Mouse (Mus musculus): ENCODE measurements around the gene Dock7. TPM values are rescaled to one million over a fixed set of nuclear protein-coding genes. Genes with fewer than 3 reads are reported as not detected.

Dock7 gene
- polyA plus RNA-seq, 1 experiment from 2014 or later, result 84.5 TPM

DNA sequence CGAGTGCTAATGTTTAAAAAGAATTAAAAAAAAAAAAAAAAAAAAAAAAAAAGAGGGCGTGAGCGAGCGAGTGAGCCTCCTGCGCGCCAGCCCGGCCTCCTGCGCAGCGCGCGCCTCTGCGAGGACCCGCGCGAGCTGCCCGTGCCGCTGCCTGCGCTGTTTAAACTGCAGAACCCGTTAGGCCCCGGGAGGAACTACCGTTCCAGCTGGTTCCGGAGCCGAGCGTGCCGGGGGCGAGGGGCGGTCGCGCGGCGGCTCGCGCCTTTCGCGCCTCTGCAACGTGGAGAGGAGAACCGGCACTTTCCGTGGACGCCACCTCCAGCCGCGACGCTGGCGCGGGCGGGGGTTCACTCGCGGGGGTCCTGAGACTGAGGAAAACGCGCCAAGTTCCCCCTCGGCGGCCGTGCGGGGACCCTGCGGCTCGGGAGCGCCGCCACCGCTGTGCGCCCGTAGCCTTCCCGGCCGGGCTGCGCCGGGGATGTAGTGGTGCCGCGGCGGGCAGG, 197.1 kb downstream of the Dock7 start, which contains the start of gene Usp1:
Gene Usp1, plus strand, starts transcription at position 243 of the 503 bp plus-strand sequence.
- Histone ChIP-seq H3K9me3 (ENCODE audit: control insufficient read depth, low read length) (no peaks in the 10 kb centered on the region), H3K27ac (ENCODE audit: low read depth, low read length) (peak within 1 kb of the TSS; percentile 100), H3K36me3 (ENCODE audit: control insufficient read depth, insufficient read depth, low read length) (peaks cover 7% of the 10 kb centered on the region), H3K4me1 (ENCODE audit: control insufficient read depth, insufficient read depth, low read length) (peaks cover 7% of the 10 kb centered on the region; the same call in 1 of the 2 replicates), H3K9ac (ENCODE audit: low read depth, low read length) (peak within 1 kb of the TSS; percentile 88), H3K4me2 (replicated peaks; ENCODE audit: low read depth, low read length) (peak within 1 kb of the TSS; percentile 63), H3K4me3 (ENCODE audit: low read length) (peak within 1 kb of the TSS; percentile 64), H3K27me3 (ENCODE audit: control insufficient read depth, insufficient read depth, low read length) (no peaks in the 10 kb centered on the region)
- ATAC-seq (ENCODE audit: low FRiP score, low TSS enrichment), result peak; percentile 55
- under 1% methylated on average over 66 of the region's 67 CpGs for WGBS

DNA sequence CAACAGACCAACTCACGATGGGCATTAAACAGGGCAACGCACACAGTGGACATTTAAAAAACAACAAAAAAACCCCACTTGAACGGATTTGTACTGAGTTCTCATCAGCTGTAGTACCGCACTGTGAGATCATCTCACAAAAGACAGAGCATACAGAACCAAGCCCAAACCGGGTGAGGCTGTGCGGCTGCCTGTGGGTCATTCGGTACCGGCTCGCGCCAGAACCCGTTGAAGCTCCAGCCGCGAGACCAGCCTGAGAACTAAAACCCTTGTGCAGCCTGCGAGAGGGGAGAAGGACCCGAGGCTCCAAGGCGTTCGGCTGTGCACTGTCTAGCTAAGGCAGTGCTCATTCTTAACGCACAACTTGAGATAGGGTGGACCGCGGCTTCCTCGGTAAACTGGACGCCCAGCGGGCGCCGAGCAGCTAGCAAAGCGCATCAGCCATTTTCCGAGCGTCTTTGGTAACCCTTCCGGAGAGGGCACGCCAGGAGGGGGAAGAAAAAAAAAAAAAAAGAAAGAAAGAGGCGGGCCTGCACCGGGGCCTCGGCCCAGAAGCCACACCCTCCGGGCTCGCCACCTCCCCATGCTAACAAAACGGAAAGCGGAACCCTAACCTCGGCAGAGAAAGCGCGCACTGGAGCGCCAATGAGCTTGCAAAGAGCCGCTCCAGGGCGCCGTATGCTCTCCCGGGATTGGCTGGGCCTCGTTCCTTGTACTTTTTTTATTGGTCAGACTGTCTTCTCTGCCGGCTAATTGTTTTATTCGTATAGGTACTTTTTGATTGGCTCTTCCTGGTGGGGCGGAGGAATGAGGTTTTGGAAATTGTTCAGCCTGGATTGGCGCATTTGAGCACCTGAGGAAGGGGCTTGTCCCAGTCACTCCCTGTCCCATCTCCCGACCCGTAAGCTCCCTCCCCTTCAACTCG, 197.8 kb downstream of the Dock7 start:
- ATAC-seq (ENCODE audit: low FRiP score, low TSS enrichment), result peak; percentile 96

GRCm38 (mm10) chr4:98922061-98922642, 198.6 kb downstream of the Dock7 start:
- Histone ChIP-seq H3K36me3 (ENCODE audit: control insufficient read depth, insufficient read depth, low read length) (no peaks in the 10 kb centered on the region), H3K27ac (ENCODE audit: low read depth, low read length) (peak overlapping the region; percentile 95), H3K4me3 (ENCODE audit: low read length) (peak overlapping the region; percentile 64), H3K9ac (ENCODE audit: low read depth, low read length) (peak overlapping the region; percentile 81), H3K9me3 (ENCODE audit: control insufficient read depth, low read length) (no peaks in the 10 kb centered on the region), H3K4me1 (ENCODE audit: control insufficient read depth, insufficient read depth, low read length) (peaks cover 7% of the 10 kb centered on the region; the same call in 1 of the 2 replicates), H3K27me3 (ENCODE audit: control insufficient read depth, insufficient read depth, low read length) (no peaks in the 10 kb centered on the region), H3K4me2 (replicated peaks; ENCODE audit: low read depth, low read length) (peak overlapping the region; percentile 55)
- peak; percentile 8 for ATAC-seq (ENCODE audit: low FRiP score, low TSS enrichment)
- WGBS, result 13% methylated on average over 18 of the region's 18 CpGs

More for the DNA sequence above, 197.8 kb downstream of the Dock7 start:
- no peaks in the 10 kb centered on the region for H3K27me3 ChIP-seq (ENCODE audit: control insufficient read depth, insufficient read depth, low read length)
- H3K9me3 ChIP-seq (ENCODE audit: control insufficient read depth, low read length), result no peaks in the 10 kb centered on the region
- H3K4me3 ChIP-seq (ENCODE audit: low read length), result peak overlapping the region; percentile 64
- H3K36me3 ChIP-seq (ENCODE audit: control insufficient read depth, insufficient read depth, low read length), result peaks cover under 1% of the 10 kb centered on the region; the same call in 1 of the 2 replicates
- H3K27ac ChIP-seq (ENCODE audit: low read depth, low read length), result peak overlapping the region; percentile 100
- H3K4me2 ChIP-seq (replicated peaks; ENCODE audit: low read depth, low read length), result peak overlapping the region; percentile 63
- WGBS, result under 1% methylated on average over 53 of the region's 53 CpGs
- H3K4me1 ChIP-seq (ENCODE audit: control insufficient read depth, insufficient read depth, low read length), result peaks cover 7% of the 10 kb centered on the region; the same call in 1 of the 2 replicates
- peak overlapping the region; percentile 88 for H3K9ac ChIP-seq (ENCODE audit: low read depth, low read length)

DNA sequence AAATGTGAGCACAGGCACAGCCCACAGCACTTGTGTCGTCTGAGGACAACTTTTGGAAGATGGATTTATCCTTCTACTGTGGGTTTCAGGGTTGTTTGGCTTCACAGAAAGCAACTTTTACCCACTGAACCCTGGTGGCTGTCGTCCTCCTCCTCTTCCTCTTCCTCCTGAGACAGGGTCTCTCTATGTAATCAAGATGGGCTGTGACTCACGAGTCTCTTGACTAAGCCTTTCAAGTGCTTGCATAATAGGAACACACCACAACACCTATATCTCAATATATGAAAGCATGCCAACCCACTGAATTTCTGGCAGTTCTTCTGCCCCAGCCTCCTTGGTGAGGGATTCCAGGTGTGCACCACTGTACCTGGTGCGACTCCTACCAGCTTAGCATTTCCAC, 199.8 kb downstream of the Dock7 start:
- peaks cover 5% of the 10 kb centered on the region; the same call in 1 of the 2 replicates for H3K4me1 ChIP-seq (ENCODE audit: control insufficient read depth, insufficient read depth, low read length)
- H3K9ac ChIP-seq (ENCODE audit: low read depth, low read length), result no peak overlapping the region
- no peaks in the 10 kb centered on the region for H3K9me3 ChIP-seq (ENCODE audit: control insufficient read depth, low read length)
- no peak overlapping the region for H3K27ac ChIP-seq (ENCODE audit: low read depth, low read length)
- H3K36me3 ChIP-seq (ENCODE audit: control insufficient read depth, insufficient read depth, low read length), result no peaks in the 10 kb centered on the region
- no peak overlapping the region for H3K4me2 ChIP-seq (replicated peaks; ENCODE audit: low read depth, low read length)
- ATAC-seq (ENCODE audit: low FRiP score, low TSS enrichment), result no peak
- H3K4me3 ChIP-seq (ENCODE audit: low read length), result no peak overlapping the region
- 91% methylated on average over 4 of the region's 4 CpGs for WGBS
- no peaks in the 10 kb centered on the region for H3K27me3 ChIP-seq (ENCODE audit: control insufficient read depth, insufficient read depth, low read length)

DNA sequence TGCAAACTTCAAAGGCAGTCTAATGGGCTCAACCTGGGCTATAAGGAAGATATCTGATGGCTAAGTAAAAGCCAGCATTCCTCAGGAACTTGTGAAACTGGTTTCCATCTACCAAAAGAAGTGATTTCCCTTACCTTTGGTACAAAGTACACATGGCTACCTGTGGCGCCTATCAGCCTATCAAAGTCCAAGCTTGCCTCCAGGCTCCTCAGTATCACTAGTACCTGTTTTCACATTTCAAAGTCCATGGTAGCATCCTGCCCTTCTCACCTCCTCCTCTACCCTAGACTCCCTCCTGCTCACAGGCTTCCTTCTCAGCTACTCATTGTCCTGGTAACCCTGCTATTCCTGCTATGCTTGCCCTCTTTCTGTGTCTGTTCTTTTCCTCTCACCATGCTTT, 202.5 kb downstream of the Dock7 start:
- no peak overlapping the region for H3K9ac ChIP-seq (ENCODE audit: low read depth, low read length)
- no peaks in the 10 kb centered on the region for H3K36me3 ChIP-seq (ENCODE audit: control insufficient read depth, insufficient read depth, low read length)
- H3K9me3 ChIP-seq (ENCODE audit: control insufficient read depth, low read length), result no peaks in the 10 kb centered on the region
- H3K4me1 ChIP-seq (ENCODE audit: control insufficient read depth, insufficient read depth, low read length), result no peaks in the 10 kb centered on the region
- no peak for ATAC-seq (ENCODE audit: low FRiP score, low TSS enrichment)
- no peak overlapping the region for H3K27ac ChIP-seq (ENCODE audit: low read depth, low read length)
- H3K27me3 ChIP-seq (ENCODE audit: control insufficient read depth, insufficient read depth, low read length), result no peaks in the 10 kb centered on the region
- no peak overlapping the region for H3K4me2 ChIP-seq (replicated peaks; ENCODE audit: low read depth, low read length)
- WGBS, result 80% methylated on average over 1 of the region's 1 CpGs
- no peak overlapping the region for H3K4me3 ChIP-seq (ENCODE audit: low read length)

GRCm38 (mm10) chr4:98917724-98918123, 203.0 kb downstream of the Dock7 start:
- no peaks in the 10 kb centered on the region for H3K27me3 ChIP-seq (ENCODE audit: control insufficient read depth, insufficient read depth, low read length)
- no peak for ATAC-seq (ENCODE audit: low FRiP score, low TSS enrichment)

DNA sequence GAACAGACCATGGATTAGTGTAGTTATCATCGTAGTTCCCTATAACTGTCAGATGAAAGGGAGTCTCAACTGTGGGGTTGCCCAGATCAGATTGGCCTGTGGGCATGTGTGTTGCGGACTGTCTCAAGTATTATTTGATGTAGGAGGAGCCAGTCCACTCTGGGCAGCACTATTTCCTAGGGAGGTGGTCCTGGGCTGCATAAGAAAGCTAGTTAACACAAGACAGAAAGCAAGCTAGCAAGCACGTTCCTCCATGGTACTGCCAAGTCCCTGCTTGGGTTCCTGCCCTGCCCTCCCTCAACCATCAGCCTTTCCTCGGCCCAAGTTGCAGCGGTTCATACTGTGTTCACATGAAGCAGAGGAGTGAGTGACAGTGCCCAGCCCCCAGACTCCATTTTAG, 210.5 kb downstream of the Dock7 start:
- no peak overlapping the region for H3K4me2 ChIP-seq (replicated peaks; ENCODE audit: low read depth, low read length)
- 94% methylated on average over 5 of the region's 5 CpGs for WGBS
- no peaks in the 10 kb centered on the region for H3K27me3 ChIP-seq (ENCODE audit: control insufficient read depth, insufficient read depth, low read length)
- no peaks in the 10 kb centered on the region for H3K36me3 ChIP-seq (ENCODE audit: control insufficient read depth, insufficient read depth, low read length)
- ATAC-seq (ENCODE audit: low FRiP score, low TSS enrichment), result no peak
- no peak overlapping the region for H3K9ac ChIP-seq (ENCODE audit: low read depth, low read length)
- no peaks in the 10 kb centered on the region for H3K4me1 ChIP-seq (ENCODE audit: control insufficient read depth, insufficient read depth, low read length)
- H3K9me3 ChIP-seq (ENCODE audit: control insufficient read depth, low read length), result no peaks in the 10 kb centered on the region
- no peak overlapping the region for H3K4me3 ChIP-seq (ENCODE audit: low read length)
- no peak overlapping the region for H3K27ac ChIP-seq (ENCODE audit: low read depth, low read length)

More at GRCm38 (mm10) chr4:98917724-98918123, 203.0 kb downstream of the Dock7 start:
- H3K9me3 ChIP-seq (ENCODE audit: control insufficient read depth, low read length), result no peaks in the 10 kb centered on the region
- no peak overlapping the region for H3K27ac ChIP-seq (ENCODE audit: low read depth, low read length)
- H3K4me1 ChIP-seq (ENCODE audit: control insufficient read depth, insufficient read depth, low read length), result no peaks in the 10 kb centered on the region
- 44% methylated on average over 2 of the region's 2 CpGs for WGBS
- no peak overlapping the region for H3K4me3 ChIP-seq (ENCODE audit: low read length)
- H3K36me3 ChIP-seq (ENCODE audit: control insufficient read depth, insufficient read depth, low read length), result no peaks in the 10 kb centered on the region
- no peak overlapping the region for H3K9ac ChIP-seq (ENCODE audit: low read depth, low read length)
- H3K4me2 ChIP-seq (replicated peaks; ENCODE audit: low read depth, low read length), result no peak overlapping the region

DNA sequence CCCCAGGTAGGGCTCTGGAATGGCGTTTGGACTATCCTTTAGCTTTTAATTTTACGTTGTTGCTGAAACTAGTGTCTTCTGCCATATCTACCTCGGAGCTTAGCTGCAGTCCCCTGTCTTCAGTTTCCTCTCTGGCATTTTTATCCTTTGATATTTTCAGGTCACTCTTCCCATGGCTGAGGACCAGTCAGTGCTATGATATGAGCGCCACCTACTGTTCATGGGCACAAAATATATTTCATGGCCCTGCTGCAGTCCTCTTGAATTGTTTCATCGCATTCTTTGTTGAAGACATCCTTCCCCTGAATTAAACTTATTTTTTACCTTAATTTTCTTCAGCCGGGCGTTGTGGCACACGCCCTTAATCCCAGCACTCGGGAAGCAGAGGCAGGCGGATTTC, 233.6 kb downstream of the Dock7 start:
- peak; percentile 84 for ATAC-seq (ENCODE audit: low FRiP score, low TSS enrichment)
- H3K9me3 ChIP-seq (ENCODE audit: control insufficient read depth, low read length), result no peaks in the 10 kb centered on the region
- 28% methylated on average over 10 of the region's 10 CpGs for WGBS
- no peak overlapping the region for H3K9ac ChIP-seq (ENCODE audit: low read depth, low read length)
- no peaks in the 10 kb centered on the region for H3K27me3 ChIP-seq (ENCODE audit: control insufficient read depth, insufficient read depth, low read length)
- H3K27ac ChIP-seq (ENCODE audit: low read depth, low read length), result no peak overlapping the region
- no peaks in the 10 kb centered on the region for H3K4me1 ChIP-seq (ENCODE audit: control insufficient read depth, insufficient read depth, low read length)
- H3K36me3 ChIP-seq (ENCODE audit: control insufficient read depth, insufficient read depth, low read length), result no peaks in the 10 kb centered on the region
- H3K4me2 ChIP-seq (replicated peaks; ENCODE audit: low read depth, low read length), result no peak overlapping the region
- H3K4me3 ChIP-seq (ENCODE audit: low read length), result no peak overlapping the region
